Mouse (Mus musculus) brain, embryonic 14.5 days (tissue): ENCODE measurements at regions not wholly inside any gene's neighbourhood (a gene's known extent, or its start where the extent isn't known, plus 50 kb on each side); places are given as distances from the start of the nearest gene placed in this dataset.

Experiments
- CTCF ChIP-seq: fragments of 200-500 bp; IDR thresholded peaks from 2 replicates; pipeline ENCODE4 v1.5.1; 2012; ENCODE audit warnings: inconsistent platforms, mild to moderate bottlenecking, moderate library complexity, borderline replicate concordance; ENCODE audit not compliant: insufficient read depth, insufficient read length; ENCODE audit errors: extremely low read depth
- POLR2A ChIP-seq: fragments of 200-500 bp; IDR thresholded peaks from 2 replicates; pipeline ENCODE4 v1.6.1; 2012; ENCODE audit warnings: mild to moderate bottlenecking, inconsistent platforms, borderline replicate concordance; ENCODE audit not compliant: poor library complexity, insufficient read depth, insufficient read length, severe bottlenecking; ENCODE audit errors: extremely low read depth

DNA sequence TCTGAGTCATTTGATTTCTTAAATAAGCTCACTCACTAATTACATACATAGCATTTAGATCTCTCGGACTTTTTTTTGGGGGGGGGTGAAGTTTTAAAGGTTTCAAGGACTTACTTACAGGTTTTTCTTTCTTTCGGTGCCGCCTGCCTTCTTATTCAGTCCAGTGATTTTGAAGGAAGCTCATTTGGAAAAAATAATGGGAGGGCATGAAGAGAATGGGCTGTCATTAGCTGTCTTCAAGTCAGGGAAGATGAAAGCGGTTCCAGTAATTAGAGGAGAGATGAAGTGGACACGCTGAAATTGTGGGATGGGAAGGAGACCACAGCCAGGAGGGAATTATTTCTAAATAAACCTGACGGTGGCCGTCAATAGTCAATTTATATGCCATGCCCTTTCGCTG is 108.6 kb upstream of the Klf3 start:
- no peak for TF ChIP-seq CTCF
- no peak for TF ChIP-seq POLR2A
